Mouse (Mus musculus) small intestine, adult 2 months (tissue): ENCODE measurements at regions not wholly inside any gene's neighbourhood (a gene's known extent, or its start where the extent isn't known, plus 50 kb on each side); places are given as distances from the start of the nearest gene placed in this dataset.

ENCODE experiments used
- H3K27ac ChIP-seq: fragments of 200-500 bp; 2 replicates; pipeline ENCODE4 v1.5.1; 2012; ENCODE audit warnings: low read depth, low read length, control low read depth, inconsistent platforms; ENCODE audit not compliant: insufficient read depth
- H3K27me3 ChIP-seq: fragments of 200-500 bp; 2 replicates; pipeline ENCODE4 v1.6.1; 2012; ENCODE audit warnings: mild to moderate bottlenecking, moderate library complexity, low read length, inconsistent platforms; ENCODE audit not compliant: control insufficient read depth, insufficient read depth
- H3K36me3 ChIP-seq: fragments of 200-500 bp; 2 replicates; pipeline ENCODE4 v1.6.1; 2012; ENCODE audit warnings: mild to moderate bottlenecking, low read length, control low read depth, inconsistent platforms; ENCODE audit not compliant: control insufficient read depth, insufficient read depth
- H3K4me1 ChIP-seq: fragments of 200-500 bp; 2 replicates; pipeline ENCODE4 v1.6.1; 2012; ENCODE audit warnings: low read length, inconsistent platforms, mixed read lengths; ENCODE audit not compliant: control insufficient read depth, insufficient read depth, insufficient read length
- H3K4me3 ChIP-seq: fragments of 200-500 bp; 2 replicates; pipeline ENCODE4 v1.5.1; 2012; ENCODE audit warnings: low read depth, mild to moderate bottlenecking, control low read depth, inconsistent platforms, low read length, moderate library complexity
- CTCF ChIP-seq: fragments of 200-500 bp; IDR thresholded peaks from 2 replicates; pipeline ENCODE4 v1.5.1; 2012; ENCODE audit warnings: low read depth, mild to moderate bottlenecking, control low read depth, inconsistent platforms, low read length, moderate library complexity, mixed read lengths; ENCODE audit not compliant: insufficient replicate concordance, insufficient read length; ENCODE audit errors: extremely low read depth
- POLR2A ChIP-seq: fragments of 200-500 bp; IDR thresholded peaks from 2 replicates; pipeline ENCODE4 v1.6.1; 2012; ENCODE audit warnings: low read depth, mild to moderate bottlenecking, control low read depth, inconsistent platforms, low read length, moderate library complexity
- WGBS: fragments of 180-500 bp; shearing (Covaris S2); methylation state at CpG from one replicate; pipeline ENCODE4 v1.1.7; 2018; 5-methylcytosine and 5-hydroxymethylcytosine counted together

- TF ChIP-seq CTCF (no peak), POLR2A (no peak)
- Histone ChIP-seq H3K27ac (no peak overlapping the region), H3K36me3 (no peaks in the 10 kb centered on the region), H3K4me1 (no peaks in the 10 kb centered on the region), H3K27me3 (no peaks in the 10 kb centered on the region), H3K4me3 (no peak overlapping the region)
- 79% methylated on average over 5 of the region's 5 CpGs for WGBS
Measured at GRCm38 (mm10) chr4:106214170-106214569, 101.8 kb upstream of the Usp24 start.

- H3K36me3 ChIP-seq: no peaks in the 10 kb centered on the region
- no peaks in the 10 kb centered on the region for H3K27me3 ChIP-seq
- H3K4me1 ChIP-seq: no peaks in the 10 kb centered on the region
- WGBS: 88% methylated on average over 9 of the region's 9 CpGs
- TF ChIP-seq CTCF (no peak), POLR2A (no peak)
- no peak overlapping the region for H3K4me3 ChIP-seq
- no peak overlapping the region for H3K27ac ChIP-seq
Measured at GRCm38 (mm10) chr4:106220621-106221020, 95.4 kb upstream of the Usp24 start.

- Histone ChIP-seq H3K27ac (no peak overlapping the region), H3K27me3 (no peaks in the 10 kb centered on the region), H3K36me3 (no peaks in the 10 kb centered on the region), H3K4me3 (no peak overlapping the region), H3K4me1 (no peaks in the 10 kb centered on the region)
- 44% methylated on average over 12 of the region's 12 CpGs for WGBS
- TF ChIP-seq POLR2A (no peak), CTCF (peak; percentile 76; the same call in 1 of the 2 replicates)
Measured at GRCm38 (mm10) chr4:106225184-106225862, 90.7 kb upstream of the Usp24 start.

- TF ChIP-seq POLR2A (no peak), CTCF (no peak)
- no peaks in the 10 kb centered on the region for H3K27me3 ChIP-seq
- H3K27ac ChIP-seq: no peak overlapping the region
- WGBS: 76% methylated on average over 8 of the region's 8 CpGs
- H3K4me1 ChIP-seq: no peaks in the 10 kb centered on the region
- H3K4me3 ChIP-seq: no peak overlapping the region
- no peaks in the 10 kb centered on the region for H3K36me3 ChIP-seq
Measured at GRCm38 (mm10) chr4:106227428-106227827, 88.6 kb upstream of the Usp24 start.

- 33% methylated on average over 9 of the region's 9 CpGs for WGBS
- Histone ChIP-seq H3K27ac (no peak overlapping the region), H3K4me3 (no peak overlapping the region), H3K36me3 (no peaks in the 10 kb centered on the region), H3K4me1 (no peaks in the 10 kb centered on the region), H3K27me3 (no peaks in the 10 kb centered on the region)
- TF ChIP-seq POLR2A: no peak
- TF ChIP-seq CTCF: peak; percentile 74; the same call in 1 of the 2 replicates
Measured at GRCm38 (mm10) chr4:106228534-106228933, 87.5 kb upstream of the Usp24 start.

GRCm38 (mm10) chr4:106229526-106229925 lies 86.5 kb upstream of the Usp24 start:
- no peaks in the 10 kb centered on the region for H3K4me1 ChIP-seq
- 75% methylated on average over 3 of the region's 3 CpGs for WGBS
- no peaks in the 10 kb centered on the region for H3K27me3 ChIP-seq
- H3K27ac ChIP-seq: no peak overlapping the region
- H3K4me3 ChIP-seq: no peak overlapping the region
- H3K36me3 ChIP-seq: no peaks in the 10 kb centered on the region
- no peak for TF ChIP-seq CTCF
- TF ChIP-seq POLR2A: no peak

- H3K27ac ChIP-seq: no peak overlapping the region
- TF ChIP-seq POLR2A (no peak), CTCF (no peak)
- H3K4me1 ChIP-seq: no peaks in the 10 kb centered on the region
- H3K4me3 ChIP-seq: no peak overlapping the region
- no peaks in the 10 kb centered on the region for H3K27me3 ChIP-seq
- H3K36me3 ChIP-seq: no peaks in the 10 kb centered on the region
- 29% methylated on average over 9 of the region's 9 CpGs for WGBS
Measured at GRCm38 (mm10) chr4:106232499-106232970, 83.5 kb upstream of the Usp24 start.
